Mouse (Mus musculus) left cerebral cortex, adult 8-10 months (tissue): ENCODE measurements around the gene Gpx5. TPM values are rescaled to one million over a fixed set of nuclear protein-coding genes. Genes with fewer than 3 reads are reported as not detected.

Source experiments
- DNase-seq, 2 experiments: peaks; one replicate each; pipeline ENCODE4 v3.0.0; 2022; ENCODE audit warnings: low spot score in 2 of 2
- total RNA-seq, 4 experiments: library from RNA; stranded (reverse); gene quantifications; 2 replicates each; pipeline ENCODE4 v1.2.4; 2022

Gpx5 gene
- total RNA-seq = not detected

DNA sequence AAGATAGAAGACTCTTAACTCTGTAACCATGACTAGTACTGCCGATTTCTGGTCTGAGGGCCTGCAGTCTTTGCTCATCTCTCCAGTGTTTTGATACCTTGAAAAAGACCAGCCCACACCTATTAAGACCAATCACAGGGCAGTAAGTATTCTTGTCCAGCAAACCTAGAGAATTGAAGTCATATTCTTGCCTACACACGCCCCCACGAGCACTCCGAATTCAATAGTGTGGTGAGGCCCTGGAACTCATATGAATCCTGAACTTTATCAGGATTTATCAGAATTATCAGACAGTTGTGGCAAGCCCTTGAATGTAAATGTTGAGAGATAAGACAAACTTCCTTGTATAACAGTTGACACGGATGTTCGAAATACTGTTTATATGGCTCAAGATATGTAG, at the start of gene Gpx5:
Gpx5 (minus strand) TSS at position 101 of the 400 bp plus-strand sequence.
- no peak for DNase-seq

DNA sequence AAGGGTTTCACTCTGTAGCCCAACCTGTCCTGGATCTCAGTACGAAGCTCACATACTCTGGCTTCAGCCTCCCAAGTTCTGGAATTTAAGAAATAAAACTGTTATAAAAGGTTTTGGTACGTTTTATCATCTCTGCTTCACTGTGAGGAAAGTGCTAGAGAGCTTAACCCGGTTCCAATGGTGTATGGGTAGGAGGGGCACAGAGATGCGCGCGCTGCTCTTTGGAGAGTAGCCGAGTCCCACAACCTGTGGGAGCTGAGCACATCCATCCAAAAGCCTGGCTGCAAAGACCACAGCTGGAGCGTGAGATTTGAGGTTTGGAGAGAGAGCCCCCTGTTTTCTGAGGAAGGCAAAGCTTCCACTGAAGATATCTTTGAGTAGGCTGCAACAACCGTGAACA, 34.9 kb upstream of the Gpx5 start:
- DNase-seq = no peak

GRCm38 (mm10) chr13:21326657-21327211, 34.2 kb upstream of the Gpx5 start:
- DNase-seq = peak; percentile 28 to 67

- DNase-seq = no peak
Observed at GRCm38 (mm10) chr13:21326191-21326590, 33.7 kb upstream of the Gpx5 start.

DNA sequence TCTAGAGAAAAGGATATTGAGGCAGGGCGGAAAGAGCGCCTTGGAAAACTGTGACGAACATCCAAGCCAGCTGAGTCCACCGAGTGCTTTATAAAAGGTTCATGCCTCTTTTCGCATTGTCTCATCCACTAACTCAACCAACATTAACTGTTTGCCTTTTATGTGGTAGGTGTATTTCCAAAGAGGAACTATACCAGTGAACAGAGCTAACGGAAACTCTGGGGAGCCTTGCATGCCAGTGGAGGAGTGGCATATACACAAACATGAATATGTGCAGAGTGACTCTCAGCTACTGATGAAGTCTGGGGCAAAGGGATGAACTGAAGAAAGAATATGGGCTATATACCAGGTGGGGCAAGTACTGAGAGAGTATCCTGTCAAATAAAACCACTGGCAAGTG, 30.9 kb upstream of the Gpx5 start:
- DNase-seq = no peak

GRCm38 (mm10) chr13:21322509-21323375, 30.2 kb upstream of the Gpx5 start:
- peak; percentile 20 to 49 for DNase-seq

GRCm38 (mm10) chr13:21321890-21322494, 29.5 kb upstream of the Gpx5 start:
- DNase-seq = peak in 1 of 2 experiments; percentile 10

DNA sequence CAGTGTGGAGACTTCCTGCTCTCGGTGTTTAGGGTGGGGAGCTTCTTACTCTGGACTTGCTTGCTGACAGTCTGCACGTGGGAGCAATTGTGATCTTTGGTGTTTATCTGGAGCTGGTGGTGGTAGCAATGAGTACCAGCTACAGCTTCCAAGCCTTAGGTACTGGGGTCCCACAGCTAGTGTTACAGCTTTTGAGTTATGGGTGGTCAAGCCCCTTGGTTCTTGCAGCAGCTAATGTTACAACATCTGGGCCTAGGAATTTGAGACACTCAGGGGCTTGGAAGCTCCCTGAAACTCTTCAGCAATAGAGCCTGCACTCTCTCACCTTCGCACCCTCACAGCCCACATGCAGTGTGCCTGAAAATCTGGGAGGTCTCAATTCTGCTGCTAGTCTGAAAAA, 27.7 kb upstream of the Gpx5 start:
- no peak for DNase-seq

GRCm38 (mm10) chr13:21313903-21314302, 21.4 kb upstream of the Gpx5 start:
- no peak for DNase-seq

- DNase-seq = no peak
Observed at GRCm38 (mm10) chr13:21312854-21313253, 20.3 kb upstream of the Gpx5 start.

DNA sequence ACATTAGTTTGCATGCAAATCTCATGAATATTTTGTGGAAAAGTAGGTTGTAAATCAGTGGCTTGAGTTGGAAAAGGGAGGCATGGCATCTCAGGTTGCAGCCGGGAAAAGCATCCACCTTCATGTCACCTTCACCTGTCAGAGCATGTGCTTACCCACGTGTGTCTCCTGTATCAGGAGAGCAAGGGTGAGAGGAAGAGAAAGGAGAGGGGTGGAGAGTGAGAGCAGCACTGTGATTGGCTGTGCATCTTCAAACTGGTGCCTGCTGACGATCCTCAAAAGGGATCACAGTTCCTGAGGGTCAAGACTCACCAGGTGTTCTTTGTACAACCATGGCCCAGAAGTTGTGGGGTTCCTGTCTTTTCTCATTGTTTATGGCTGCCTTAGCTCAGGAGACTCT, 19.4 kb upstream of the Gpx5 start, which contains the start of gene Gpx6:
Gpx6 (plus strand) TSS at position 200 of the 400 bp plus-strand sequence.
- no peak for DNase-seq

DNA sequence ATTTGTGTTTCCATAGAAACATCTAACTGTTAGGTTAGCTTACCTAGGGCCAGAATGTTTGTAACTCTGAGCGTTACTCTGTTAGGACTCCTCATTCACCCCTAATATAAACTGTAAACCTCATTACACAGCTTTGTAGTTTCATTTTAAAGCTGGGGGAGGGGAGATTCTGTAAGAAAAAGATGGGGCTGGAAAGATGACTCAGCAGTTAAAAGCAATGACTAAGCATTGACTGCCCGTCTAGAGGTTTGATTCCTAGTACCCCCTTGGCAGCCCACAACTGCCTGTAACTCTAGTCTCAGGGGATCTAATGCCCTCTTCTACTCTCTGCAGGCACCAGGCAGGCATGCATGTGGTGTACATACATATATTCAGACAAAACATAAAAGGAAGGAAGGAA, 17.3 kb upstream of the Gpx5 start:
- no peak for DNase-seq

GRCm38 (mm10) chr13:21304483-21305066, 12.0 kb upstream of the Gpx5 start:
- no peak for DNase-seq

DNA sequence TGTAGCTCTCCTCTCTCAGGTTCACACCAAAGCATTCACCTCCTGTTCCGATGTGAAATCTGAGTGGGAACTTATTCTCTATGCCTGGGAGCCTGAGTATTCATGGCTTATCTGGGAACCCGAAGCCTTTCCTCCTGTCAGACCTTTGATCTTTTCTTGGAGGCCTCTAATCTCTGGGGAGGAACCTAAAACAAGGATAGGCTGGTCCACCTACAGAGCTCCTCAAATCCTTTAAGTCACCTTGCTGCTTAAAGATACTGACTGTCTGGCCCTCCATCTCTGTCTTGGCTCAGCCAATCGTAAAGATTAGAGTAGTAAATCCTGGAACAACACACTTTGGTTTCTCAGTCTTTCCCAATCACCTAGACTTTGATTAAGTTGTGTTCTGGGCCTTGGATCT, 6.0 kb upstream of the Gpx5 start:
- no peak for DNase-seq

- peak; percentile 59 to 93 for DNase-seq
Observed at GRCm38 (mm10) chr13:21279559-21279958, 13.0 kb downstream of the Gpx5 start.

DNA sequence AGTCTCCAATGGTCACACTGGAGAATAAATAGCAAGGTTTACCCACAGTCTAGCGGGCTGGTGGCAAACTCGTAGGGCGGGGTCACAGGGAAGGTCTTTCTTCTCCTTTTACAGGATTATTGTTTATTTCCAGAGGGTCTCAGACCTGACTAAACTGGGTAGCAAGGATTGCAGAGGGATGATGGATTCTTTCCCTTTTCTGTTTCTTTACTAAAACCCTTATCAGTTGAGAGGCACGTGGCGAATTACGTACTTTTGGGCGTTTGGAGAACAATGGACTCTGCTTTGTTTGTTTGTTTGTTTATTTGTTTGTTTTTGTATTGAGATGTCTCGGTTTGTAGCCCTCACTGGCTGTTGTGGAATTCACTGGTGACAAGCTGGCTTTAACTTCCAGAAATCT, 13.5 kb downstream of the Gpx5 start:
- no peak for DNase-seq

DNA sequence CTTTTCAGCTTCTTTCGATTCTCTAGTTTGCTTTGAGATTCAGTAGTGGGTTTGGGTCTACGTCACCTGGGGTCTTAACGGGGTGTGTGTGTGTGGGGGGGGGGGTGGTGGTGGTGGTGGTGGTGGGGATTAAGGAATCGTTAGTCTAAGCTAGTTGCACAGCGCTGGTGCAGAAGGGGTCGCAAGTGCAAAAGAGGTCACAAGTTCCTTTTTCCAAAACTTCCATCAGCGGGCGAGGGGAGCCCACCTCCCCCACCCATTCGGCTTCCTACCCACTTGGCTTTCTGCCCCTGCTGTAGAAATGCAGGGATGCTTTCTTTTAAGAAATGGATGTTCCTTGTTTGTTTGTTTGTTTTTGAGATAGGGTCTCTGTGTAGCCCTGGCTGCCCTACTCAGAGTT, 16.0 kb downstream of the Gpx5 start:
- DNase-seq = no peak

GRCm38 (mm10) chr13:21275815-21276550, 16.5 kb downstream of the Gpx5 start:
- DNase-seq = peak; percentile 70 to 79

DNA sequence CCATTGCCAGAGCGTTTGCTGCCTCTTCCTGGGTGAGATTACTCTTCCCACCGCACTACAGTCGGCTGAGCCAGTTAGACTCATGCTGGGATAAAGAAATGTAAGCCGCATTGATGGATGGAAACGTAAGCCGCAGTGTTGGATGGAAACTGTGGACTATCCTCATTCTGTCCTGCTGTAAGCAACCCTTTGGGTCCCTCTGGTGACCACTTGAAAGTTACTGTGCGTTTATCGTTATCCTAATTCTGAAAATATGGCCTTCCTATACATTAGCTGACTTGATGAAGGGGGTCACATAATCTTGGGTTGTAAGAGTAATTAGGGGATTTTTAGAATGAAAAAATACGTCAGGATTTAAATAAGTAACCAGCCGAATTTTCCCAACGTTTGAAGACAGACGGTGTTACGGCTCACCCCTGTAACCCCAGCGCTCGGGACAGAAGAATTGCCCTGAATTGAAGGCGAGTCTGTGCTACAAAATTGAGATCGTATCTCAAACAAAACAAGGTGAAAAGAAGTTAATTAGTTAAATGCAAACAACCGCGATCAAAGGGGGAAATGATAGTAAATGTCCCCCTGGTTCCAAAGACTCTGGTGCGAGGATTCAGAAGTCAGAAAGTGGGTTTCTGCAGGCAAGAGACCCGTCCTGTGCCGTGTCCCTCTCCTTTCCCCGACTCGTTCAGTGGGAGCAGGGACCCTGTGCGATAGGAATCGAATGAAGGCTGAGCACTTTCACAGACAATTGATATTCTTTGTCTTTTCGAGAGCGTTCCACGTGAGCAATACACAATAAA, 17.3 kb downstream of the Gpx5 start:
- peak in 1 of 2 experiments; percentile 21 for DNase-seq

DNA sequence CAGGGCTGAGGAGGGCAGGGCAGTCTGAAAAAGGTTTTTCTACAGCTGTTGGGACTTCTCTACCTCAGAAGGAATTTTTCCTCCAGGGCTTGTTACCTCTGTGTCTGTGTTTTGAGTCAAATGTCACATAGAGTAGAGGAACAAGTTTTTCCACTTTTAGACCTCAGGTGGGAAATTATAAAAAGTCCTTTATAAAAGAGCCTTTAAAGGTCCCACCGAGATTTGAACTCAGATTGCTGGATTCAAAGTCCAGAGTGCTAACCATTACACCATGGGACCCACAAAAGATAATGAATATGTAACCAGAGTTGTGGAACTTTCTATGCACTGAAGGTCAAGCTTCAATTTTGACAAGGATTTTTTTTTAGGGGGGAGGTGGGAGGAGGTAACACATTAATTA, 24.3 kb downstream of the Gpx5 start:
- DNase-seq = no peak

GRCm38 (mm10) chr13:21267541-21267940, 25.0 kb downstream of the Gpx5 start:
- no peak for DNase-seq
